Mouse (Mus musculus) cerebellum, adult (tissue): Measurements from ENCODE around the gene Gm20518.

Experiments used
- ATAC-seq: cut with Nextera tagmentation; 2 replicates; pipeline ENCODE4 v1.9.2; 2017; ENCODE audit warnings: mild to moderate bottlenecking, moderate library complexity, mixed read lengths; ENCODE audit not compliant: insufficient number of reproducible peaks, low FRiP score, low TSS enrichment

Gm20518 gene

GRCm38 (mm10) chr16:17792728-17793127 is 98.7 kb downstream of the Gm20518 start:
- ATAC-seq = no peak

DNA sequence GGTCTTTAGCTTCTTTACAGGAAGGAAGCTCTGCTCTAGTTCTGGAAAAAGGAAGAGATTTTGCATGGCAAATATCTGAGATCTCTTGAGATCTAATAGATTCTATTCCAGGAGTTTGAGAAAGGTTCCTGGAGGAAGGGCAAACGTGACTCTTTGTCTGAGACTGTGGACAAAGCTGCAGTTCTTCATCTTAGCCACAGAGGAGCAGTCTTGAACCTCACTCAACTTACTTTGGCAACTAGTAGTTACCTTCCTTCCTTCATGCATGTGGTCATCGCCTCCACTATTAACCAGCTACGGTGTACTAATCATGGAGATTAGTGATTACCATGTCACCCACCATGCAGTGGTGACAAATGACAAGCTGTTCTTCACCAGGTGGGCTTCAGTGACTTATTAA is 106.1 kb downstream of the Gm20518 start:
- no peak for ATAC-seq
